Mouse (Mus musculus) retina, embryonic 14.5 days (tissue): ENCODE results near the gene Tmem26.
"Not testable (repeated sequence)": the region's sequence is repeated elsewhere in the genome, so short reads cannot be mapped to it uniquely, and the experiment has no call there.

Experiments
- DNase-seq: peaks from one replicate; pipeline ENCODE4 v3.0.0-alpha.2; 2015; ENCODE audit warnings: low spot score

Gene Tmem26

DNA sequence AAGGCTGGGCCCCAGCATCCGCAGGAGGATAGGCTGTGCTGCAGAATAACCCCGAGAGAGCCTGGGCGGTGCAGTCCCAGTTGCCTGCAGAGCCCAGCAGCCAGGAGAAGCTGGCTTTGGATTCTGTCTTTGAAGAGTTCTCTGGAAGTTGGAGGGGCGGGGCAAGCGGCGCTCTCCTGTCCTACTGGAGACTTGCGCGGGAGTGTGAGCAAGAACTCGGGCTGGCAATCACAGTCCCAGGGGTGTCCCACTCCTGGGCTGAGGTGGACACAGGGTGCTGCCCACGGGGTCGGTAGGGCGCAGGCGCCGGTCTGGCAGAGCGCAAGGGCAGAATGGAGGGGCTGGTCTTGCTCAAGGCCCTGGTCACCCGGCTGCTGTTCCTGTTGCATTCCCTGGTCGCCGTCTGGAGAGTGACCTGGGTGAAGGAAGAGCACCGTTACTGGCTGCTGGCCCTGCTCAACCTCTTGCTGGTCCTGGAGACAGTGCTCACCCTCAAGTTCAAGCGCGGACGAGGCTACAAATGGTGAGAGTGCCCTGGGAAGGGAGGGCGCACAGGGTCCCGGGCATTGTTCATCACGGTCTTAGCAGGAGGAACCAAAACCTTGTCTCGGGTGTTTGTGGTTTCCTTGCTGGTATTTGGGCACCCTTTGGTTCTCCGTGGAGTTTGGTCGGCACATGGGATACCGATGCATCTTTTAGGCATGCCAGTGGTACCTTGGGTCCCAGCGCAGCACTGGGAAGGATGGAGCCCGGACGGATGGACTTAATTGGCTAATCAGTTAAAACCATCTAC, at the start of gene Tmem26:
Gene Tmem26 (plus strand): TSS at position 79 of the 793 bp plus-strand sequence.
- peak; percentile 40 for DNase-seq

DNA sequence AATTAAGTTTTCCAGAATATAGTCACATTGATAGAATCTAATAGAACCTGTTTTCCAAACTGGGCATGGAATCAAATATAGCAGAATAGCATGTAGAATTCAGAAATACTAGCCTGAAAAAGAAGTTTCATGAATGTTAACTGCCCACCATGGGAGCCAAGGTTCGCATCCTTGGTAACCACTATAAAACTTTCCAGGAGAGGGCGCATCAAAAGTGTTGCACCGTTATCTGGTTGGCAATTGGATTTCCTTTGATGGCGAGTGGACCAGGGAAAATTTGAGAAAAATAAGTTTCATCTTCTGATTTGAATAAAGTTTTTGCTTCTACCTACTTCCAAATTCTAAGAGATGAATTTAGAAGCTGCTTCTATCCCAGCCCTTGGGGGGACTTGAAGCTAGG, 44.8 kb upstream of the Tmem26 start:
- DNase-seq = no peak

DNA sequence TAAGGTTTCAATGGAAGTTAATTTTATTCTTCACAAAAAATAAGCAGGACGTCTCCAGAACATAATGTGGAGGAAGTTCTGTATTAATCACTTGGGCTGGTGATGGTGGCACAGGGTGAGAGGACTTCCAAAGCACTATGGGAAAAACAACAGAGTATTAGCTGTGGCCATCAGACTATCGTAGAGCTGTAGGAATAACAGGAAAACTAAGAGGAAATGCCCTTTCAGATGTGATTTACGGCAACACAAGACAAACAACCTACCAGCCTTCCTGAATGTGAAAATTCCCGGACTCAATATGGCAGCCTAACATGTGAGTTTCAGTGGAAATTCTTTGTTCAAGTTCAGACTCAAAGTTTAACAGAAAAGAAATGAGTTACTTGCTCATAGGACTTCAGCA, 42.2 kb upstream of the Tmem26 start:
- no peak for DNase-seq

DNA sequence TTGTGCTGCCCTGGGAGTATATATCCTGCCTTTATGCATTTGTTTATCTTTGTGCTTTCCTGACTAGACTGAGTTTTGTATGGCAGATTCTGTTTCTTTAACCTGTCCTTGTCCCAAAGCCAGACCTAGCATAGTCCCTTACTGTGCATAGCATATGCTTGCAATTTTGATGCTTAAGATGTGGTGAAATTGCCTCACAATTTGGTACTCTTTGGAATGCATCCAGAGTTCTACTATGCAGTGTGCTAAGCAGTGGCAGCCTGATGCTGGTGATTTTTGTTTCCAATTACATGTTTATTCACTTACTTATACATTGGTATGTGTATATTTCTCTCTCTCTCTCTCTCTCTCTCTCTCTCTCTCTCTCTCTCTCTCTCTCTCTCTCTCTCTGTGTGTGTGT, 37.9 kb upstream of the Tmem26 start:
- DNase-seq = no peak

DNA sequence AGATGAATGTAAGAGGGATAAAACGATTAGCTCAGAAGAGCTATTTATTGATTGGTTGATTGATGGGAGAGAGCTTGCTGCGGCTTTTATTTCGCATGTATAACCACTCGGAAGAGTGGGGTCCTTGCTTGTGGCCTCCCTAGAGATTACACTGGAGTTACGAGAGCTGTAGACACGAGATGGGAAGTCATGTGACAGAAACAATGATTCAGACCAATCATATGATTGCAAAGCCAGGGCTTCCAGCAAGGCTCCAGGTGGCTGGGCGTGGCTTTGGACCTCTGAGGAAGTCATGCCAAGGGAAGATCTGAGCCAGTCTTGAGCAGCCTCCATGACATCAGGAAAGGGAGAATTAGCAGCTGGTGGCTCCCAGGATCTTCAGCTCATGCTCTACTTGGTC, 32.3 kb upstream of the Tmem26 start:
- no peak for DNase-seq

DNA sequence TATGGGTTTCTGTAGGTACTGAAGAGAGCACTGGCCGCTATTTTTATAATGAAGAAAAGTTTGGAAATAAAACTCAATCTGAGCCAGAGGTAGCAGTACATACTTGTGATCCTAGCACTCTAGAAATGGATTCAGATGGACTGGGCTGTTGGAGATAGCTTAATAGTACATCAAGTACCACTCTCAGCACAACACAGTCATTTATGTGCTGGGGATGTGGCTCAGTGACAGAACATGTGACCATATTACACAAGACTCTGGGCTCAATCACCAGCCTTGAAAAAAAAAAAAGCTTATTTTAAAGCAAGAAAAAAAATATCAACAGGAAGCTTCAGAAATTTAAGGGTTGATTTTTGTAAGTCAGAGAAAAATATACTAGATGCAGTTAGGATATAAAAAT, 31.0 kb upstream of the Tmem26 start:
- DNase-seq = no peak

DNA sequence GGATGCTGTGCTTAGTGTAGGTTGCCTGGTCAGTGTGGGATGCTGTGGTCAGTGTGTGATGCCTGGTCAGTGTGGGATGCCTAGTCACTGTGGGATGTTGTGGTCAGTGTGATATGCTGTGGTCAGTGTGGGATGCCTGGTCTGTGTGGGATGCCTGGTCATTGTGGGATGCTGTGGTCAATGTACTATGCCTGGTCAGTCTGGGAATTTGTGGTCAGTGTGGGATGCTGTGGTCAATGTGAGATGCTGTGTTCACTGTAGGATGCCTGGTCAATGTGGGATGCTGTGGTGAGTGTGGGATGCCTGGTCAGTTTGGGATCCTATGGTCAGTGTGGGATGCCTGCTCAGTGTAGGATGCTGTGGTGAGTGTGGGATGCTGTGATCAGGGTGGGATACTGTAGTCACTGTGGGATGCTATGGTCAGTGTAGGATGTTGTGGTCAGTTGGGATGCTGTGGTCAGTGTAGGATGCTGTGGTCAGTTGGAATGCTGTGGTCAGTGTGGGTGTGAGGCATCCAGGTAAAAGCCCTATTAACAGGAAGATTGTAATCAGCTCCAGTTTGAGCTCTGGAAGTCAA, 27.6 kb upstream of the Tmem26 start:
- DNase-seq = no peak

DNA sequence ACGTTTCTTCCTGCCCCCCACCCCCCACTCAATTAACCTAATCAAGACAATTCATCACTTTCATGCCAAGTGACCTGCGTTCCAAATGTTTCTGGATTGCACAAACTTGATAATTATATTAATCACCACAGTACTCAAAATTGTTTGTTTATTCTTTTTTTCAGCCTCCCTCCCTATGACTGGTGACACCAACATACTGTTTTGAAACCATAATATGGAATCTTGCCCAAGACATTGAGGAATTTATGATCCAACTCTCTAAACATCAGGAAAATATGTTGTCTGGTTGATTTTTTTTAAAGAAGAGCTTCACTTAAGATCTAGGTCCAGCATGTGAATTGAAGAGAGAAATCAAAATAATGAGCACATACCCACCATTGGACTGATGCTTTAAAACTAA, 19.2 kb upstream of the Tmem26 start:
- DNase-seq = no peak

DNA sequence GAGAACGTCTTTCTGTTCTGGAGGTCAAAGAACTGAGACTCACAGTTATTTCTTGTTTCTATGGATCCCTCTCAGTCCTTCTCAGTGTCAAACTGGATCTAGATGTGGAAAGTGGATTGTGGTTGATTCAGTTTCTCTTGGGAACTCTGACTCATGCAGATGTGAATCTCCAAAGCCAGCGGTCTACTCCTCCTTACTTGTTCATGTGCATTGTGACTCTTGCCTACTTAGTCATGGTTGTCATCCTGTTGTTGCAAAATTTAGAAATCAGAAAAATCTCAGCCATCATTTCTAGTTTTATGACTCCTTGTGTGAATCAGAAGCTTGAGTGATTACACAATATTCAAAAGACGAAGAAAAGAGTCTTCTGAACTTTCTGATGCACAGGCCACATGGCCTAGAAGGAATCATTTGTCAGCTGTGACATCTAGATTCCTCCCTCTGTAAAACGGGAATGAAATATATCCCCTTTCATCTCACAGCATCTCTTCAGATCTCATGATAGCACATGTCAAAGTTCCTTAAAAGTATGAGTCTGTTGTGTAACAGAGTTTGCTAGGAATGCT, 17.9 kb upstream of the Tmem26 start:
- DNase-seq = no peak

DNA sequence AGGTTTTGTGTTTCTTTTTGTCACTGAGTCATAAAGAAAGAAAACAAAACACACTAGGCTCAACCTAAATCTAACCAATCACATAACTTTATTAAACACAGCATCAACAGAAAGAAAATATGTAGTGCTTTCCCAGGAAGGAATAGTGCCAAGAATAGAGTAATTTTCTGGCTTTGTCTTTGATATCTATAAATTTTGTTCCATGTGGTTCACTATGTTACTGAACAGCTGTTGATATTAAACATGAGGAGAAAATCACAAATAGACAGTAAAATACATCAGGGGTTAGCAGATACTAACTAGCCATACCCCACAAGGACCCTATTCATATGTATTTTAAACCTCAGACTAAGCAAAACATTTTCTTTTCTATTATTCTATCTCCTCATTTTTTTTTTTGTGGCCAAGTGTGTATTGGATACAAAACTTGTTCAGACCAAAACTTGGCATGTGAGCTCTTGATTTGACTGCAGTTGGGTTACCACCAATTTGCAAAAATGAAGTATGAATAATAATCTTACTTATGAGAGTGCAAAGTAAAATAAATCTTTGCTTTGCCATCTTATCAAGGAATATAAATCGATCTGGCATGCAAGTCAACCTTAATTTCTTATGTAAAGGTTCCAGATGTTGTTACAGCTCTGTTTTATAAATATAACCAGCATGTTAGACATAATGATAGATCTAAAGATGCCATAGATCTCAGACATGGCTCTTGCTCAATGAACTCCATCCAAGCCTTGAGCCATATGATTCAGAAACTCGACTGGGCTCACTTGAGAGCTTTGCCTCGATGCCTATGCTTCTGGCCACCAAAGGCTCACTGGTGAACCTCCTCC, 16.2 kb upstream of the Tmem26 start:
- no peak for DNase-seq

DNA sequence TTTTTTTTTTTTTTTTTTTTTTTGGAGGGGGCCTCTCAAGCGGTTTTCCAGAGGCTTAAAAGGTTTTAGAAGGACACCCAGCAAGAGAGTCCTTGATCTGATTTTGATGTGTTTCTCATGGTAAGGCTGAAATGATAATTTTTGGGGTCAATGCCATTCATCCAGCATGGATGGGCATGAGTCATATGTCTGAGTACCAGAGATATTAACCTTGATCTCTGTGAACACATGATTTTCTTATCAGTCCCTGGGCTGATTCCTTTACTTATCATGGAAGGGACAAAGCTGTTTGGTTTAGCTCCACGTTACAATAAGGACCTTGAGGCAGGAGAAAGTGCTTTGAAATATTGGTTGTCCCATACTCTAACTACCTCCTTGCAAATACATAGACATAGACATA, 10.5 kb upstream of the Tmem26 start:
- no peak for DNase-seq

DNA sequence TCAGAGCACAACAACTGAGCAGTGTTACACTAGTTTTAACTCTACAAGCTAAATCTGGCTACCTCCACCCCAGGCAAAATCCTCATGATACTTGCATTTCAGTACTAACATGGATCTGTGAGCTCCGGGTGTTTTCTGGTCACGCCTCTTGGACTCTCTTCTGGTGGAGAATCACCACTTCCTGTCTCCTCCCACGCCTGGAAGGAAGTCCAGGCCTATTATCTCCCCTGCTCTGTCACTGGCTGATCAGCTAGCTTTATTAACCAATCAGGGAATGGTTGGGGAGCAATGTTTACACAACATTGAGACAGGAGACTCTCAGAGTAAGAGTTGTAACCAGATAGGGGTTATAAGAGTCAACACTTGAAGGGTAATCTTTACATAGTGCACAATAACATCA, 9.1 kb upstream of the Tmem26 start:
- no peak for DNase-seq

DNA sequence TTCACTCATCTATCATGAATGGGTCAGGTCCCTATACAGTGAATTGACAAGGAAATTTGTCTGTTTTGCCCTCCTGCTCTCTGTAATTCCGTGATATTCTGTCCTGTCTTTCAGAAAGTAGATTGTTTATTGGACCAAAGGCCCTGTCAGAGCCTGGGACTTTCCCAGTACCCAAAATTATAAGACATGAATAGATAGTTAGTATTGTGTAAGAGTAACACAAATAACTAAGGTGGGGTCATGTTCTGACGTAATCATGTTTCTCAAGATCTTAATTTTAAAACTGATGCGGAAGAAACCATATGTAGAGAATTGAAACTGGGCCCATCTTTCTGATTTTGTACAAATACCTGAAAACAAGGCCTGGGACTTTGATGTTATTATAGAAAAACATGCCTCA, 8.1 kb upstream of the Tmem26 start:
- no peak for DNase-seq

DNA sequence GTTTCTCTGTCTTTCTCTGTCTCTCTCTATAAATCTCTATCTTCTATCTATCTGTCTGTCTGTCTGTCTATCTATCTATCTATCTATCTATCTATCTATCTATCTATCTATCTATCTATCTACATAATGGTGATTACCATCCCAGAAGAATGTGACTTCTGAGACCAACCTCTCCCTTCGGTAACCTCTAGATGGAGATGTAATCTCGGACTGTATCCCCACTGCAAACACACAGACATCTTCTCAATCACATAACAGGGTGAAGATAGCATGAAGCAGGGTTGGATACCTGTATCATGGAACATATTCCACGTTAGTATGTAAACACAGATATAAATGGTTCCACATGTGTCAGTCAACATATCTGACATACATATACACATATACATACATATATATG, 5.1 kb upstream of the Tmem26 start:
- DNase-seq = no peak

DNA sequence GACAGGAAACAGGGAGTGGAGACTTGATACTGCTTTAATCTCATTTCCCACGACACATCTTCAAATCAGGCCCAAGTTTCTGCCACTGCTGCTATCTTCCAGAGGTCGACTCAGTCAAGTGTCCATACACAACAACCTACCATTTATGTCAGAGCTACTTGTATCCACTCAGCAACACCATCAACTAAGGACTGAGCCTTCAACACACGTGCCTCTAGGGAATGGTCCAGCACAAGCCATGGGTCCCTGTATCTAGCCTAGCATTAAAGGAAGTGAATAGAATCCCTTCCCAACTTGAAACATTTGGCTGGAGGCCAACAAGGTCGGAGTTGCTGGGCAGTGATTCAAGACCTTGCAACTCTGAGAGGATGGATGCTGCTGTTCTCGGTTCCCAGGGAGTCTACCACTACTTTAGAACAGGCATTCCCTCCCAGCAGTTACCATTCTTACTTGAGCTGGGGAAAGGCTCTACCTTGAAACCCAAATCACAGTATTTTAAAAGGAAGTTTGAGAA, 2.5 kb upstream of the Tmem26 start:
- DNase-seq = no peak

DNA sequence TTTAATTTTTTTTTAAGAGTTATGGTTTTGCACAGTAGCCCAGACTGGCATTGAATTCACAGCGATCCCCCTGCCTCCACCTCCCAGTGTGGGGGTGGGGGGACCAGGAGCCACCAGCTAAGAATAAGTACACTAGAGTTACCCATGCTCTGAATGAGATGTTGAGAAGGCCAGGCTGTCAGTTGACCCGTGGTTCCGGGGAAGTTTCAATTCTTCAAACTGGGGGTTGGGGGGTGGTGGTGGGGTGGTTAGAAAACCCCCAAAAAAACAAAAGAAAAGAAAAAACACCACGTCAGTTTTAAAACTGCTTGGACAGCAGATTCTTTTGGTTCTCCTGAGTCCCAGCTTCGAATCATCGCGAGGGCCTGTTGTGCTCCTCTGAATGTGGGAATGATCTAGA, 431 bp upstream of the Tmem26 start:
- DNase-seq = no peak

DNA sequence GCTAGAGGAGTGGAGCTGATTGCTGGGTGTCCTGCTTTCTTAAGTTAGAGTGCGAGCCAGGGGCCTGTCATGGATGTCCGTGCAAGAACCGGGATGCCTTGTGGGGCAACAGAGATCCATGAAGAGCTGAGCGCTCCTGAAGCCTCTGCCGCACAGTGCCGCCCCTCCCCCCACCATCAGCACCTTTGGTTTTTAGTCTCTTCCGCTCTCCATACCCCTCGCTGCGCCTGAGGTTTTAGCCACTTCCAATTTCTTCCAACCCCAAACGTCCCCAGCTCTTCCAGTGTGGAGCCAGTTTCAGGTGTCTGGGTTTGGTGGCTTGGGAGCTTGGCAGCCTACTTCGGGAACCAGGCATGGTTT, 895 bp downstream of the Tmem26 start:
- DNase-seq = peak; percentile 48

DNA sequence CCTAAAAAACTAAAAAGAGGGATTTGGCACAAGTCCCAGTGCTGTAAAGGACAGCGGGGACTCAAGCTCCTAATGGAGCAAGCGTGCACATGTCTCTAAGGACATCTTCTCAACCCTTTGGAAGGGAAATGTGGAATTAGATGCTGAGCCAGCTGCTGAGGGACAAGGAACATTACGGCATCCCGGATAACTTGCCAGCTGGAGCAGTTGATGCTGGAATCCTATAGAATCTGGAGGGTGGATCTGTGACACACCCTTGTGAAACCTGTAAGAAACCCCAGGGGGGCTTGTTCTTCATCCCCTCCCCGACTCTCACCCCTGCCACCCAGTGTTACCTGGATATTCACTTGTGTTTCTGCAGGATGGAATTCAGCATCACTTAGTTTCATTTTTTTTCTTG, 4.0 kb downstream of the Tmem26 start:
- no peak for DNase-seq

DNA sequence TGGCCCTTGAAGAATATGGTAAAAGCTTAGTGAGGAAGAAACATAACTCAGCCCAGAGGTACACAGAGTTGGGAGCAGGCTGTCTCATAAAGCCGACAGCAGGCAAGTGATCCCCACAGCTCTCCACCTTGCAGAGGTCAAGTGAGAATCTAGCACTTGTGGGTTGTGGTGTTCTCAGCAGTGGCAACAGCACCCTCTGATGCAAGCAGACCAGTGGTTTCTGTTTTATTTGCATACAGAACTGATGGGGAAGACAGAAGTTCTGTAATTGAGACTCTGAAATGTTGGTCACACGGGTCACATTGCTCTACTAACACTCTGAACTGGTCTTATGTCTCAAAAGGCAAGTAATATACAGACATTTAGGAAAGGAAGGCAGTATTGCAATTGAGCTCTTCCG, 12.2 kb downstream of the Tmem26 start:
- DNase-seq = no peak

DNA sequence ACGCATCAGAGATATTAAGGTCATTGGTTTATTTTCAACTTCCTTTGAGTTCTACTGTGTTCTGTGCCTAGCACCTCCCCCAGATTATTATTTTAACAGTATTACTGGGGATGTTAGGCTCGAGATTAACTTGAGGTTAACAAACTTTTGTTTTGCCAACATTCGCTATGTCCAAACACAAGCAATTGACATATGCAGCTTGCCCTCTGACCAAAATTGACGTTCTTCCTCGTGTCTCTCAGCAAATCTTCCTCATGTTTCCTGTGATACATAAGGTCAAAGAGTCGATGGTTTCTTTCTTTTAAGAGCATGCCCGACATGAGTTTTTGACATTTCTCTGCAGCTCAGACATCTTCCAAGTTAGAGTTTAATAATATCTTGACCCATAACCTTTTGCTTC, 13.9 kb downstream of the Tmem26 start:
- no peak for DNase-seq

DNA sequence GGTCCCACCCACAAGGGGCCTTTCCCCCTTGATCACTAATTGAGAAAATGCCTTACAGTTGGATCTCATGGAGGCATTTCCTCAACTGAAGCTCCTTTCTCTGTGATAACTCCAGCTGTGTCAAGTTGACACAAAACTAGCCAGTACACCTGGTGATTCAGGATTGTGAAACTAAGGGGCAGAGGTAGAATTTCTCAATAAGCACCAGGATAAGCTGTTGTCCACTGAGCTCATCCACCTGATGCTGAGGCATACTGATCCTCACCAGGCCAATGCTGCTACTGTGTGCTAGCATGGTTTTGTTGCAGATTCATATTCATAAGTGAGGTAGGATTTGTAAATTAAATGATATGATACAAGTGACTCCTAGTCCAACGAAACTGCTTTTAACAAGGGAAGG, 15.5 kb downstream of the Tmem26 start:
- not testable (repeated sequence) for DNase-seq

DNA sequence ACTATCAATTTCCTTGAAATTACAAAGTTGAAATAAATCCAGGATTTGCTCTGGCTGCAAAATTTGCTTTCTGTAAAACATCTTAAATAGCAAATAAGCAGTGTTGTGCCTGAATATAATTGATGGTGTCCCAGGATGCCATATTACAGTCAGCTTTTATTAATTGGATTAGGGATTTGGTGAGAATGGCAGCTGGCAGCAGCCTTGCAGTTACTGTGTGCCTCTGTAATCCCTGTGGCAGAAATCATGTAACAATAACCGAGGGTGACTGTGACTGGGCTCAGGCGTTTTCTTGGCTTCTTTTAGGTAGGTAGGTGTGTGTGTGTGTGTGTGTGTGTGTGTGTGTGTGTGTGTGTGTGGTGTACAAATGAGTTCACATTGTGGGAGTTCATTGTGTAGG, 16.8 kb downstream of the Tmem26 start:
- DNase-seq = peak; percentile 17

DNA sequence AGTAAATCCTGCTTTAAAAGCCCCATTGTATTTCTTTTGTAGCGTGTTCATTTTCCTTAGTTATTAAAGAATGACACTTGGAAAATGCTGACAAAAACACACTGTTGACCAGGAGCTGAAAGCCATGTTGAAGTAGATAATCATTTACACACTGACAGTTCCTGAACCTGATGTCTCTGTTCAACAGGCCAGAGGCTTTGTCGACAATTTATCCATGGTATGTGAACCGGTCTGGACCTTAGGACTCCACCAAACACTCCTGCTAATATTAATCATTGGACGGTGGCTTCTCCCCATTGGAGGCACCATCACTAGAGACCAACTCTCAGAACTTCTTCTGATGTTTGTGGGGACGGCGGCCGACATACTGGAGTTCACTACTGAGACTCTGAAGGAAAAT, 27.5 kb downstream of the Tmem26 start:
- no peak for DNase-seq
